28 mouse cellular contexts compared by ENCODE assay signal in genomic region chr2:76590221-76590620, GRCm38 (mm10). TPM values are rescaled to one million over a fixed set of nuclear protein-coding genes. Genes with fewer than 3 reads are reported as not detected.
A peak's percentile ranks its signal among the peaks of the same experiment; 100 is the strongest.
DNase-seq lines count a peak whose midpoint lies in the region; ATAC-seq and TF ChIP-seq lines count a peak whose summit lies in the region.
"Had no signal": no experiment of that assay in that cellular context is flagged by ENCODE, and none has a peak within 500 bp of the region (broad histone marks: within the 10 kb centered on the region; RNA-seq: fewer than 3 reads in every experiment).

No protein-coding gene starts in this region.

- H3K4me3 ChIP-seq in lung, embryonic 15.5 days = no peak overlapping the region
- H3K4me3 ChIP-seq in lung, adult 2 months (replicated peaks; ENCODE audit: extremely low read depth, low read depth, low read length) = no peak overlapping the region
- no peak overlapping the region for H3K4me3 ChIP-seq in left cerebral cortex, adult 2 months
- H3K4me3 ChIP-seq: embryonic facial prominence, embryonic 13.5 days; embryonic facial prominence, embryonic 15.5 days; erythroblast, embryonic 14.5 days; forebrain, embryonic 10.5 days; forebrain, embryonic 12.5 days had no signal

- H3K27ac ChIP-seq in lung, embryonic 15.5 days = peak overlapping the region; percentile 17; the same call in 1 of the 2 replicates
- no peak overlapping the region for H3K27ac ChIP-seq in left cerebral cortex, adult 2 months
- H3K27ac ChIP-seq: embryonic facial prominence, embryonic 13.5 days; embryonic facial prominence, embryonic 15.5 days; forebrain, embryonic 10.5 days; forebrain, embryonic 12.5 days had no signal

- no peak overlapping the region for H3K9ac ChIP-seq in lung, embryonic 15.5 days
- H3K9ac ChIP-seq: embryonic facial prominence, embryonic 13.5 days; embryonic facial prominence, embryonic 15.5 days; forebrain, embryonic 12.5 days had no signal

- TF ChIP-seq CTCF in lung, adult 2 months (IDR thresholded peaks at IDR 0.05; ENCODE audit: insufficient read depth, low read length) = no peak
- TF ChIP-seq CTCF in left cerebral cortex, adult 2 months (IDR thresholded peaks at IDR 0.05) = no peak

- 69% methylated on average over 7 of the region's 7 CpGs for WGBS in lung, embryonic 15.5 days
- WGBS in lung, adult 2 months = 72% methylated on average over 7 of the region's 7 CpGs

- no peaks in the 10 kb centered on the region for H3K27me3 ChIP-seq in lung, embryonic 15.5 days
- H3K27me3 ChIP-seq: CH12.LX; embryonic facial prominence, embryonic 13.5 days; embryonic facial prominence, embryonic 15.5 days; forebrain, embryonic 12.5 days; Patski had no signal

- no peak overlapping the region for H3K4me2 ChIP-seq in lung, embryonic 15.5 days
- H3K4me2 ChIP-seq: embryonic facial prominence, embryonic 13.5 days; embryonic facial prominence, embryonic 15.5 days; forebrain, embryonic 12.5 days had no signal

- no peak for TF ChIP-seq POLR2A in lung, adult 2 months (IDR thresholded peaks at IDR 0.05; ENCODE audit: borderline replicate concordance, extremely low read depth, low read depth, low read length)

- ATAC-seq in lung, embryonic 15.5 days (ENCODE audit: borderline replicate concordance, extremely low read depth, low FRiP score, low TSS enrichment) = no peak; the same call in 1 of the 2 replicates
- ATAC-seq: activated CD4-positive, CD25-positive, alpha-beta regulatory T cell, adult 4 months; CD4-positive, CD25-positive, alpha-beta regulatory T cell, adult 4 months; forebrain, embryonic 14.5 days; Patski had no signal

- 0 out of 2 replicates have a peak, but pooled peaks cover 1% of the 10 kb centered on the region for H3K36me3 ChIP-seq in lung, embryonic 15.5 days
- H3K36me3 ChIP-seq: forebrain, embryonic 12.5 days; G1E had no signal

- intact Hi-C loops in left cerebral cortex, adult 2 months (cut with DNase I) = loop anchor here (5.0 kb wide), 1 partner anchor 208 kb away; no protein-coding TSS in a partner anchor

- H3K9me3 ChIP-seq in lung, embryonic 15.5 days = no peaks in the 10 kb centered on the region
- H3K9me3 ChIP-seq: embryonic facial prominence, embryonic 13.5 days; embryonic facial prominence, embryonic 15.5 days; forebrain, embryonic 10.5 days; forebrain, embryonic 12.5 days; G1E had no signal

- peak; percentile 33 to 58 for DNase-seq in lung, adult 18-20 months
- DNase-seq in lung, postnatal 4 days = no peak
- DNase-seq in lung, adult 2 months = no peak
- DNase-seq in lung, postnatal 10 days = peak; percentile 16
- peak; percentile 59 for DNase-seq in lung, postnatal 36 days
- no peak for DNase-seq in embryo, embryonic 11 days
- no peak for DNase-seq in left cerebral cortex, adult 2 months (ENCODE audit: extremely low spot score in 1 of 2, low spot score in 2 of 2)
- DNase-seq: adrenal gland, adult 8-10 months; adrenal gland, postnatal 14 days; adrenal gland, postnatal 36 days; B cell, adult 2 months; cerebellum, adult 11-12 months; cerebellum, adult 2 months; cerebellum, adult 9-10 months; cerebellum, postnatal 10 days; cerebellum, postnatal 25 days had no signal

- peaks cover 10% of the 10 kb centered on the region; the same call in 1 of the 2 replicates for H3K4me1 ChIP-seq in lung, embryonic 15.5 days
- peaks cover 5% of the 10 kb centered on the region for H3K4me1 ChIP-seq in lung, adult 2 months (ENCODE audit: control insufficient read depth, insufficient read depth, low read length)
- H3K4me1 ChIP-seq: embryonic facial prominence, embryonic 15.5 days; forebrain, embryonic 12.5 days had no signal

RNA-seq across cellular contexts. Expression of gene Prkra, which starts 57.6 kb away (rescaled TPM):
- polyA plus RNA-seq in lung, embryonic 15.5 days (2015; fragmentation: Nextera tagmentation; extraction: Ambion mirVana) = 68.2 and 73.7 TPM in 2 replicates
- 11.2 and 11.6 TPM in 2 replicates for polyA plus RNA-seq in lung, adult 2 months (2012; rRNA removed)
- 10 to 100 TPM; 15.2 to 17.0 TPM for total RNA-seq in left cerebral cortex, adult 2 months (2021)

RNA-seq across cellular contexts. Expression of gene Pjvk, which starts 58.1 kb away (rescaled TPM):
- 0.20 and 0.21 TPM in 2 replicates for polyA plus RNA-seq in lung, embryonic 15.5 days (2015; fragmentation: Nextera tagmentation; extraction: Ambion mirVana)
- not detected in 2 replicates for polyA plus RNA-seq in lung, adult 2 months (2012; rRNA removed)
- not detected for total RNA-seq in left cerebral cortex, adult 2 months (2021)
- total RNA-seq: adrenal gland, adult 8-10 months; adrenal gland, postnatal 14 days; CH12.LX had no signal
- polyA plus RNA-seq: activated CD4-positive, CD25-positive, alpha-beta regulatory T cell, adult 4 months; CD4-positive, CD25-positive, alpha-beta regulatory T cell, adult 4 months; erythroblast, embryonic 14.5 days; G1E had no signal

Comparison
In these comparisons a context has a peak if more than half of its experiments do, and no peak if none do; other contexts are left out.
1. DNase-seq: peak in lung, adult 18-20 months (2 of 2), lung, postnatal 10 days (single experiment) and lung, postnatal 36 days (single experiment); none in lung, postnatal 4 days (0 of 2), lung, adult 2 months (single experiment), embryo, embryonic 11 days (single experiment) and left cerebral cortex, adult 2 months (0 of 2).